Mouse (Mus musculus) c-Kit-positive CD71-negative TER-119-negative erythroid progenitor cells, embryonic 14.5 days (primary cell): ENCODE data around the gene St6galnac6.
A peak's percentile ranks its signal among the peaks of the same experiment; 100 is the strongest.

Source experiments
- DNase-seq: peaks from one replicate; pipeline ENCODE4 v3.0.0-alpha.2; 2013; ENCODE audit warnings: low read depth

St6galnac6 gene

DNA sequence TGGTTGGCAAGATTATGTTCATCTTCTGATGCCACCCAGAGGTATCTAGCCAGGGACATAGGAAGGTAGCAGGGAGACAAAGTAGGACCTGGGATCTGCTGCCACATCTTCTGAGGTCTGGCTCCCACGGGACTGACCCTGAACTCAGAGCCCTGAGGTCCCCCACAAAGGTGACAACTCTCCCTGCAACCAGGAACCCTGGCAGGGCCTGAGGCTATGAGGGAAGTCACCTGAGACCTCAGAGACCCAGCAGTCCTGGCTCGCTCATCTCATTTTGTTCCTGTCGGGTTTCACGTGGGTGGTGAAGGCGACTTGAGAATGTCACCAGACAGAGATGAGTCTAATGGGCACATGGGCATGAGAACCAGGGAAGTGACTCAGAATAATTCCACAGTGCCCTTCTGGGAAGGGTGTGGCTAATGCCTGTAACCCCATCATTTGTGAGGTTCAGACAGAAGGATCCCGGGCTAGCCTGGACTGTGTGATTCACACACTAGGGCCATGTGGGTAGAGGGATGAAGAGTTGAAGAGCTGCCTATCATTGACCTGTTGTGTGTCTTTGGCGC lies 14.3 kb upstream of the St6galnac6 start:
- DNase-seq = no peak

DNA sequence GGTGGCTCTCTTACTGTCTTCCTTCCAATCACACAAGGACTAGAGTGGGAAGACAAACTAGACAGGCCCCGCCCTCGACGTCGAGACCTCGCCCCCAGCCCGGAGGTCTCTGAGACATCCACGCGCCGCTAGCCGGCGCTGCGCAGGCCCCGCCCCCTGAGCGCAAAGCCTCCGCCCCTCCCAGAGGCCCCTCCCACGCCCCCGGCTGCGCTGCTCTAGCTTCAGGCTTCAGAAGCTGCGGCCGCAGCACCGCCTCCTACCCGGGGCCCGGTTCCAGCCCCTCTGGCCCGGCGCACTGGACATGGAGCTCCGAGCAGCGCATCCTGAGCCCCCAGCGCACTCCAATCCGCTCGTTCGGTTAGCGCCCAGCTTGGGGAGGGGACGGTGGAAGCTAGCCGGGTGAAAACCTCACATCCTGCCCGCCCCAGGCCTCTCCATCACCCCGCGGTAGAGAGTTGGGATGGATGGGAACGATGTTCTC lies 12.6 kb upstream of the St6galnac6 start, which contains the start of gene St6galnac4:
TSS of gene St6galnac4 (plus strand) at position 225 of the 481 bp plus-strand sequence.
- peak; percentile 93 for DNase-seq

DNA sequence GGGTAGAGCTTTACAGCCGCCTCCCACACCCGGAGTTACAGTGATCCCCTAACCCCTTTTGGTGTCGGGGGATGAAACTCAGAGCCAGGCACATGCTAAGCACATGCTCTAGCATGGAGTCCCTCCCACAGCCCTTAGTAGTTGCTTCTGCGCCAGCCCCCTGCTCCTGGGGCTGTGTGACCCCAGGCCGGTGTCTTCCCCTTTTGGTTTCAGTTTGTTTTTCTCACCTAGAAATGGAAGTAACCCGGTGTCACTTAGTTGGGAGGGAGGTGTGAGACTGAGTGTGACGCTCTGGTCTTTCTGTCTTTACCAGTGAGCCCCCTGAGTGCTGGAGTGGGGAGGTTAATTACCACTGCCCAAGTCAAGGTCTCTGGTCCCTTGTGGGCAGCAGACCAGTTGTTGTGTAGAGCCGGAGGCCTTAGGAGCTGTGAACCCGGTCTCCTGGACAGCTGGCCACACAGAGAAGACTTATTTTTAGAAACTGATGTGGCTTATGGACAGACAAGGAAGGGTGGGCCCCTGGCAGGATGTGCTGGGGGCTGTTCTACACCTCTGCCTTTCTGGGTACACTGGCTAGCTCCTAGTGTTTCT lies 11.7 kb upstream of the St6galnac6 start:
- peak; percentile 50 for DNase-seq

GRCm38 (mm10) chr2:32589213-32589795 lies 10.2 kb upstream of the St6galnac6 start:
- no peak for DNase-seq

DNA sequence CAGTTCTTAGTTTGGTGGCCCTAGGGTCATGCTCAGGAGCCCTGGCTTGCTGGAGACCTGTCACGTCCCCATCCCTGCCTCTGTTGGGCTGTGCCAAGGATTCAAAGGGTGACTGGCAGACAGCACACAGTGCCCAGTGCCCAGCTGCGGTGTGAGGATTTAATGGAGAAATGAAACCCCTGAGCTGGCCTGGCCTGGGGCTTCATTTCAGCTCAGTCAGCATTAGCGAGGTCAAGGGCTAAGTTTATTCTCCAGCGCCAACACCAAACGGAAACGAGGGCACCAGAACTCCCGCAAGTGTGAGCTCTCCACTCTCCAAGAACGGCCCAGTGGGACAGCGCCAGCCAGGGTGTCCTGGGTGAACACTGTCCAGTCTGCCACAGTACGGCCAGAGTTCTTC lies 9.3 kb upstream of the St6galnac6 start:
- DNase-seq = no peak

DNA sequence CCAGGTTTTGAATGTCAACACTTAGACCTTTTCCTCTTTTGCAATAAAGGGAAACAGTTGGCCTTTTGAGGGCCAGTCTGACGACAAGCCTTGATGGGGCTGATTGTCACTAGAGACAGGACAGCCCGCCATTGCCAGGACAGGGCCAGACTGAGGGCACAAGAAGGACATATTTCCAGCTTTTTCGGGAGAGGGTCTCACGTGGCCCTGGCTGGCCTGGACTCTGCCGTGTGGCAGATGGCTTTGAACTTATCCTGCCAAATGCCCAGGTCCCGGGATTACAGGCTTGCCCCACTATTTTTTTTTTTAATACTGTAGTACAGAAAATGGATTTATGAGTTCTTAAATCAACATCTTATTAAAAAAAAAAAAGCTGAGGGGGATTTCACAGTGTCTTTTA lies 8.3 kb upstream of the St6galnac6 start:
- no peak for DNase-seq

DNA sequence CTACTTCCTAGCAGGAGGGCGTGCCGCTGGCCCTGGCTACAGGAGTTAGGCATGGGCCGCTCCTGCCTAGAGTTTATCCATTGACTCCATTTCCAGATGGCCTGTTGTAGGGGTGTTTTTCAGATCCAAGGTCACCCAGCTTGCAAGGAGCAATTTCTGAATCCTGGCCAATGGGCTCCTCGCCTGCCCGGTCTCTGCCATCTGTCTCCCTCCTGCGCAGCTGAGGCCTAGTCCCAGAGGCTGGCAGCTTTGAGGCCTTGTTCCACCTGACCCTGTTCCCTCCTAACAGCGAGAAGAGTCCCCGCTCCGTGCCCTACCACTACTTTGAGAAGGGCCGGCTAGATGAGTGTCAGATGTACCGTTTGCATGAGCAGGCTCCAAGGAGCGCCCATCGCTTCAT lies 2.8 kb upstream of the St6galnac6 start:
- no peak for DNase-seq

DNA sequence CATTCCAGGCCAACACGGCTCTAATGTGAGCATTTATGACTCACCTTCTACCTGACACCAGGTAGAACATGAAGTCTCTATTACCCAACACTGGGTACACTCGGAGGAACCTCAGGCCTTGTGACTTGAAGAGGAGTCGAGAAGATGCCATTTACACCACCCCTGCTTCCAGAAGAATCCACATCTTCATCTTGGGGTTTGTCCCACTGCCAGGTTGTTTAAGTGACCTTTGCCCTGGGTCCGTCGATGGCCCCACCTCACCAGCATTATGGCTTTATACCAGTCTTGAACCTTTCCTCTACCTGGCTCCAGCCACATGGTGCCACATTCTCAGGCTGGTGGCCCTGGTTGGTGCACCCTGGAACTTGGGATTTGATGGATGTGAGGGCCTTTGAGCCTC lies 2.3 kb upstream of the St6galnac6 start:
- no peak for DNase-seq

DNA sequence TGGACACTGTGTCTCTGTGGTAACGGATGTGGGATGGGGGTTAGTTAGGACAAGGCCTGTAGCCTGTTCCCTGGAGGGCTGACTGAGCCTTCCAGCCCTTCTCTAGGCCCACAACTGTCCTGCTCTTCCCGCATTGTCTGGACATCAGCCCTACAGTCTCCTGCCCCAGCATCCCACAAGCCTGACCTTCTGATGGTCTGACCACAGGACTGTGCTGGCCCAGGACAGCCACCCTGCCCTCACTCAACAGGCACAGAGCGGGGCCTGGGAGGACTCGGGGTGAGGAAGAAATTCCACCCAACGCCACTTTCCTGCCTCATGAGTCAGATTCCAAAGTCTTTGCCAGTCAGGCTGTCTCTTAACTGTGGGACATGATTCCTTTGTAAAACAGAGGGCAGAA lies 1.8 kb upstream of the St6galnac6 start:
- no peak for DNase-seq

DNA sequence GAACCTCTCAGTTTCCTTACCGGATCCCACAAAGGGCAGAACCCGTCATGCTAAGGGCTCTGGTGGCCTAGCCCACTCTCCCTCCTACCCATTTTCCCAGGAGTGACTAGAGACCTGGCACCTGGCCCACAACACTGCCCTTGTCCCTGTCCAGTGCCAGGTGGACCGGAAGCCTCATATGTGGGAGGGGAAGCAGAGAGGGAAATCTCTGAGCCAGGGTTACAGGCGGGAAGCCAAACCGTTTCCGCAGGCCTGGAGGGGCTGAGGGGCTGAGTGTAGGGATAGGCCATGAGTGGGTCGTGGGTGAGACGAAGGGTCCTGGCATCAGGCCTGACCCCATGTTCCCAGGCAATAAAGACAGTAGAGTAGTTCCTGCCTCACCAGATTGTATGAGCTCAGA lies 1.0 kb upstream of the St6galnac6 start:
- DNase-seq = no peak

DNA sequence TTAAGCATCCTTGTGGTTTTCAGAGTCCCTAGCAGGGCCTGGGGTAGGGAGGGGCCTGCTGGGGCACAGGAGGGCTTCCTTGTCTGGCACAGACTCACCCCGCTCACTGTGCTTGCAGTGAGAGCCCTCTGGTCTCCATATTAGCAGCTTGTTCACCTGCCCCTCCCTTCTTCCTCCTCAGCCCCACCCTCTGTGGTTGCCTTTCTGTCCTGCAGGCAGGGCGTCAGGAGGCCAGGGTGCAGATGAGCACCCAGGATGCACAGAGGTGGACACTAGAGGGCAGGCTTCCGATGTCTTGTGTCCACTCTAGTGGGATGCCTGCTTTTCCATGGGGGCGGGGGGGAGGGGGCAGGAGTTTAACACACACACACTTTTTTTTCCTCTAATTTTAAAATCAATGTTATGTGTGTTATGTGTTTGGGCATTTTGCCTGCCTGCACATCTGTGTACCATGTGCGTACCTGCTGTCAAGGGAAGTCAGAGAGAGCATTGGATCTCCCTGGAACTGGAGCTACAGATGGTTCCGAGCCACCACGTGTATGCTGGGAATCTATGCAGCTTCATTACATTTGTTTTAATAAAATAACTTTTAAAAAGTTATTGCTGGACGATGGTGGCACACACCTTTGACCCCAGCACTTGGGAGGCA lies 2.0 kb downstream of the St6galnac6 start:
- DNase-seq = peak; percentile 26

- DNase-seq = peak; percentile 73
Observed at GRCm38 (mm10) chr2:32602600-32603054, 3.1 kb downstream of the St6galnac6 start.

- no peak for DNase-seq
Observed at GRCm38 (mm10) chr2:32604631-32605030, 5.1 kb downstream of the St6galnac6 start.

- DNase-seq = peak; percentile 79
Observed at GRCm38 (mm10) chr2:32606161-32607142, 6.9 kb downstream of the St6galnac6 start.

- peak; percentile 44 for DNase-seq
Observed at GRCm38 (mm10) chr2:32607262-32607947, 7.9 kb downstream of the St6galnac6 start.

DNA sequence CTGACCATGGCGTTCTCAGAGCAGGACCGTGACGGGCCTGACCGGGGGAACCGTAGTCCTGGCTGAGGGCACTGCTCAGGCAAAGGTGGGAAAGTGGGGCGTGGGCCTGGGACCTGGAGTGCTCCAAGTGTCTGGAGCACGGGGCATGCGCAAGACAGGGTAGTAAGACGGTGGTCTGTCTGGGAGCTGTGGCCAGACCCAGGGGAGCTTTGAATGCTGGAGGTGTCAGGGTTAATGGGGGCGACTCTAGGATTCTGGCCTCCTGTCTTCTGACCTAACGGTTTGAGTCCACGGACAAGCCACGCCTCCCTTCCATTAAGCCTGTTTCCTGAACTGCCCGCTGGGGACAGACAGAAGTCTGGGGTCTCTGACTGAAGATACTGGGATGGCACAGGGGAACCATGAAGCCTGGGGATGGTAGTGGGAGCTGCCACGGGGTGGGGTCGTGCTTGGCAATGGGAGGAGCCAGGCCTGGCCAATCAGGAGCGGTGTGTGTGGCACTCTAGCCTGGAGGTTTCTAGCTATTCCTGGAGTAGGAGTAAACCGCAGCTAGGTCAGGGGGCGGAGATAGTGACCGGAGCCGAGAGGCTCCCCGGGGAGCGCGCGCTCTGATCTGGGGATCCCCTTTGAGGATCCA lies 8.8 kb downstream of the St6galnac6 start:
- peak; percentile 68 for DNase-seq

DNA sequence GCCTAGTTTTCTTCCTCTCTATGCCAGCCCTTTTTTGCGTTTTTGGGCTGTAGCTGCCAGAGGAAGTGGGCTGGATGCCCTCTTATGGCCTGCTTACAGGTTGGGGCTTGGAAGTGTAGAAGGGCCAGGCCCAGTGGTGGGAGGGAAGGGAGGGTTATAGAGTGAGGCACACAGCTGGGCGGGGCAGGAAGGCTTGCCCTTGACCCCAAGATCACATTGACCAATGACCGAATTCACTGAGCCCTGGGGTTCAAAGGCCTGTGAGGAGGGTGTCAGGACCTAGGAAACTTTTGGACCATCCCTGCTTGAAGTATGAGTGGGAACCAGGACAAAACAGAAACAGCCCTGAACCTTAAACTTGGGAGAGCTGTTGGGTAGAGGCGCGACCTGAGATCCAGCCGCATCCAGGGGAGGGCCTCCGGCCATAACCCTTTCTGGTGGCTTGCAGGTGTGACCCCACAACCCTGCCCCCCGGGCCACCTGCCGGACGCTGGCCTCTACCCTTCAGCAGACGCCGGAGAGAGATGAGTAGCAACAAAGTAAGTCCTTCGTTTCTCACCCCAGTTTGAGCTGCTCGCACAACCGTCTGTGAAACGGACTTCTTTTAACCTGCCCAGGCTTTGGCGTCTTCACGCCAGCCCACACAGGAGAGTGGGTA lies 9.4 kb downstream of the St6galnac6 start:
- no peak for DNase-seq

GRCm38 (mm10) chr2:32610610-32611229 lies 11.2 kb downstream of the St6galnac6 start:
- DNase-seq = peak; percentile 49

- no peak for DNase-seq
Observed at GRCm38 (mm10) chr2:32612274-32612673, 12.8 kb downstream of the St6galnac6 start.

DNA sequence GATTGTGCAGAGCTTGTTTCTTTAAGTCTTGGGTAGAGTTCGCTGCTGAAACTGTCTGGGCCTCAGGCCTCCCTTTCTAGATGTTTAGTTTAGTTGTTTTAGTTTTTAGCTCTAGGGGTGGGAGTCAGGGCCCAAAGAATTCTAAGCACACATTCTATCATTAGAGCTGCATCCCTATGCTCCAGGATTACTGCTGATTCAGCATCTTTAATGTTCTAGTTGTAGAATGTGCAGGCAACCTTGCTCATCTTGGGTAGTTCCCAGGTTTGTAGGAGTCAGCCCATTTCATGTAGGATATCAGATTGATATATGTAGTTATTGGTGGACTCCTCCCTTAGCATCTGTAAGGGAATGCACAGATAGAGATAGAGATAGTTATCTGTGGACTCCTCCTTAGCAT lies 17.6 kb downstream of the St6galnac6 start:
- no peak for DNase-seq
